Mouse (Mus musculus) thymus, postnatal 25 days (tissue): ENCODE results near the gene Zg16.
"Not testable (repeated sequence)": the region's sequence is repeated elsewhere in the genome, so short reads cannot be mapped to it uniquely, and the experiment has no call there.

Experiments used
- DNase-seq: peaks from one replicate; pipeline ENCODE4 v3.0.0; 2022

The Zg16 gene

DNA sequence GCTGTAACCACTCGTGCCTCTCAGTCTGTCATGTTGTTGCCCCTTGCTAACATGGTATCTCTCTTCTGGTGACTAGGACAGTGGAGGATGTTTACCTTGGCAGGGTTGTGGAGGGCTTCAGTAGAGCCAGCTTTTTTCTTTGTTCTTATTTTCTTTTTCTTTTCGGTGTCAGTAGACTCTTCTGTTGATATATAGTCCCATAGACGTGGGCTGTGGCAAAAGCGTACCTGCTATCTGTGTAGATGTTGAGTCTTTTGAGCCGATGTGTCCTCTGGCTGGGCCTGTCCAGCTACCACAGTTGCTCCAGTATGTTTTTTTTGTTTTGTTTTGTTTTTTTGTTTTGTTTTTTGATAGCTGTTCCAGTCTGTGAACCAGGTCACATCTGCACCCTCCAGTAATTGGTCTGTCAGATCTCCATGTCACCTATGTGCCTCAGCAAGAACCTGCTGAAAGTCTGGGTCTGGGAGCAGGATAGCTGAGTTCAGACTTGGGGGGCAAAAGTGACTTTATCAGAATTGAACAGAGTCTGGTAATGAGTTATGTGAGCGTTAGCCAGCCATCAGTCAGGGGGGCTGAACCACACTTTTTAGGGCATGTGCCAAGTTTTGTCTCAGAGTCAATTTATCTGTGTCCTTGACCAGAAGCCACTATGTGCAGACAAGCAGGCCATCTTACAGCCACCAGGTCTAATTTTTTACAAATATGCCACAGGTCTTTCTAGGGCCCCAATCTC, at the start of gene Zg16:
Zg16 (minus strand) TSS at position 51 of the 733 bp plus-strand sequence.
- DNase-seq = not testable (repeated sequence)

DNA sequence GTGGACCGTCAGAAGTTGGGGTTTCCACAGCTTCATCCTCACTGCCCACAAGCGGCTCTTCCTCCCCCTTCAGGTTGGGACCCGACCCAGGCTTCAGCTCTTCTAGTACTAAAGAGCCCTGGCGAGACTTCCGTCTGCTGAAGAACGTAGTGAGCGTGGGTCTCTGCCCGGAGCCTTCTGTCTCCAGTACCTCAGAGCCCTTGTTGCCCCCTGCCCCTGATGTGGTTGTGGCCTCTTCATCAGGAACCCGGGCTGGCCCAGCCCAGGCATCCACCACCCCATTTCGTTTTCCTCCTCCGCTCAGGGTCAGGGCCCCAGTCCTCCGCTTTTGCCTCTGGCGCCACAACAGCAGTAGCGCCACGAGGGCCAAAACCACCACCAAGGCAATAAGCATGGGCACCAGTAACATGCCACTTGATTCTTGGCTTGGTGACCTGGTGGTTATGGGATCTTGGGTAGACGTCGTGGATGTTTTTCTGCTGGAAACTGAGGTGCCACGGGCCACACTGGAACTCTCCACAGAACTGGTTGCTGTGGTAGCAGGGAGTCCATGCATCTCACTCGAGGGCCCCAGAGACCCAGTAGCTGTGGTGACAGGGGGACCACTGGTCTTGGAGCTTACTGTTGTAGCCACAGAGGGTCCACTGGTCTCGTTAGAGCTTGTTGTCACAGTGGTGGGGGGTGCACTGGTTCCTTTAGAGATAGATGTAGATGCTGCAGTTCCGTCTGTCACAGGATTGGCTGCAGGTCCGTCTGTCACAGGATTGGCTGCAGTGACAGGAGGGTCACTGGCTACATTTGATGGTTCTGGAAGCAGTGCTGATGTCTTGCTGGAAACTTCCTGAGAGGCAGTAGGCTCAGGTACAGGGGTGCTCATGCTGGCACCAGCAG, 49.3 kb upstream of the Zg16 start:
- peak; percentile 50 for DNase-seq

DNA sequence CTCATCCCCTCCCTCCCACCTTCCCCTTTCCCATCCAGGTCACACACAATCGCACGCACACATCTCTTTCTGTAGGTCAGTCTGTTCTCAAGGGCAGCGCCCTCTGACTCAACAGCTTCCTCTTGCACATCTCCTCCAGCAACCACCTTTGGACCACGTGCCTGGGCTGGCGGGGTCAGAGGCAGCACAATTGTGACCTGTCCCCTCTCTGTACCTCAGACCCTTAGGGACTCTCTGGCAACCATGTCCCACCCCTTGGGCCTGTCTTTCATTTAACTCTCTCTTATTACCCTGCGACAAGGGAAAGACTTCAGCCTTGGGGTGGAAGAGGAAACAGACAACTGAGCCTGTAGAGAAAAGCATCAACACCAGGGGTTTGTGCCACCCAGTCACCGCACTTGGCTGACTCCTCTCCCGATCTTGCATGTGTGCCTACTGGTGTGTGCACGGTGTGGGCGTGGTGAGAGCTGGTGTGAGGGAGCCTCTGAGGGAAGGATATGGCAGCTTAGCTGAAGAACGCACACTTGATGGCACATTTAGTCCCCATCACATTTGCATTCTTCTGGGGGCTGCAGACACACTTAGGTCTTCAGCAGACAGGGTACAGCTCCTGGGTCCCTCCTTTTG, 47.8 kb upstream of the Zg16 start:
- DNase-seq = peak; percentile 53

- no peak for DNase-seq
These were observed 46.0 kb upstream of the Zg16 start for GRCm38 (mm10) chr7:127133125-127133524.

- DNase-seq = peak; percentile 54
These were observed 42.5 kb upstream of the Zg16 start for GRCm38 (mm10) chr7:127129638-127130037.

DNA sequence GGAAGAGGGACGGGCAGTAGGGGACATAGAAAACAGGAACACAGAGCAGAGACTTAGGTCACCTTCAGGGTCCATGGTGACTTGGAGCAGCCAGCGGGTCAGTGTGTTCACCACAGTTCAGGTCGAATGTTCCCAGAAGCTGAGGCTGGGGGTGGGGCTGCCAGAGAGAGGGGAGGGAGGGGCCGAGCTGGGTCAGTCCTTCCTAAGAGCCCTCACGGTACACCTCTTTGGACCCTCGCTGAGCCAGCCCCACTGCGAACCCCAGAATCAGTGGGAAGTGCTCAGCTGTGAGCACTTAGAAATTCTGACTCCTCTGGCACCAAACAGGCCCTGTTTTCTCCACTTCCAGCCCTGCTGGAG, 34.8 kb upstream of the Zg16 start, which contains the start of gene Qprt:
Qprt (minus strand) TSS at position 316 of the 360 bp plus-strand sequence.
- no peak for DNase-seq

DNA sequence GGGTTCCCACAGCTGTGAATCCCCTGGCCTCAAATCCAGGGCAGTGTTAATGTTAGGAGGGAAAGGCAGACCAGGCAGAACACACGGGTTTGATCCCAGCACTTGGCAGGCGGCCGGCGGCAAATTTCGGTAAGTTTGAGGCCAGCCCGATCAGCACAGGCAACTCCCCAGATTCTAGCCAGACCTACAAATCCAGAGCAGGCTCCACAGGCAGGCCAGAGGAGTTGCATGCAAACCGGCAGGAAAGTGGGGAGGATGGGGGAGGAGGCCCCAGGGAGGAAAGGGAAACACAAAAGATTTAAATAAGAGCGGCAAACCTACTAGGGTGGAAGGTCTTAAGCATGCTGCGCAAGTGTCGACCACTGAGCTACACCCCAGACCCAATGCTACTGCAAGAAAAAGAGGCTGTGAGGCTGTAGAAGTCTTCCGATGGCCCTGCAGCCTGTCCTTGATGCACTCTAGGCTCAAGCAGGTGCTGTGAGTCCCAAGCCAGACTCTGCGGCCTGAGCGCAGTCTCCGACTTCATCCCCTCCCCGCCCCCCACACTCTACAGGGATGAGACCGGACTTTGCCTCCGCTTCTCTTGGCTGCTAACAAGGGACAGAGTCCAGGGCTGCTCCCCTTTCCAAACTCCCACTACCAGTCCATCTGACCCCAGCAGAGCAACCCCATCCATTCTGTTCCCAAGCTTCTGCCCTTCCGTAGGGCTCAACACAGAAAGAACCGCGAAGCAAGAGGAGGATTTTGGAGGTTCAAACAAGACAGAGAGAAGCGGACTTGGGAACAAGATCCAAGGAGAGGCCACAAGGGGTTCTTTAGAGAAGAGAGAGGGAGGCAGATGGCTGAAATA, 34.2 kb upstream of the Zg16 start:
- no peak for DNase-seq

- no peak for DNase-seq
These were observed 31.7 kb upstream of the Zg16 start for GRCm38 (mm10) chr7:127118671-127119445.

- DNase-seq = no peak
These were observed 30.8 kb upstream of the Zg16 start for GRCm38 (mm10) chr7:127117948-127118347.

GRCm38 (mm10) chr7:127116331-127116935, 29.3 kb upstream of the Zg16 start:
- no peak for DNase-seq

DNA sequence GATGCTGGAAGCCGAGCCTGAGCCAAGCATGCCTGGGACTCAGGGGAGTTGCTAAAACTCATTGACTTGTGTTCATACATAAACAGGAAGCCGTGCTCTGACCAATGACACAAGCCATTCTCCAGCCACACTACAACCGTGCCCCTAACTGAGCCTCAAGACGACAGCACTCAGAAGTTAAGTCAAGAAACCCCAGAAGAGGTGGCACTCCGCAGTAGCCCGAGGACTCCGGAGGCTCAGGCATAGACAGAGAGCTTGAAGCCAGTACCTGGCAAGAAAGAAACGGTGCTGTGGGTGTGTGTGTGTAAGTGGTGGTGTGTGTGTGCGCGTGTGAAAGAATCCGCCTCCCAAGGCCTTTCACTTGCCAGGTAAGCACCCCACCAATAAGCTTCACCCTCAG, 27.8 kb upstream of the Zg16 start:
- no peak for DNase-seq

DNA sequence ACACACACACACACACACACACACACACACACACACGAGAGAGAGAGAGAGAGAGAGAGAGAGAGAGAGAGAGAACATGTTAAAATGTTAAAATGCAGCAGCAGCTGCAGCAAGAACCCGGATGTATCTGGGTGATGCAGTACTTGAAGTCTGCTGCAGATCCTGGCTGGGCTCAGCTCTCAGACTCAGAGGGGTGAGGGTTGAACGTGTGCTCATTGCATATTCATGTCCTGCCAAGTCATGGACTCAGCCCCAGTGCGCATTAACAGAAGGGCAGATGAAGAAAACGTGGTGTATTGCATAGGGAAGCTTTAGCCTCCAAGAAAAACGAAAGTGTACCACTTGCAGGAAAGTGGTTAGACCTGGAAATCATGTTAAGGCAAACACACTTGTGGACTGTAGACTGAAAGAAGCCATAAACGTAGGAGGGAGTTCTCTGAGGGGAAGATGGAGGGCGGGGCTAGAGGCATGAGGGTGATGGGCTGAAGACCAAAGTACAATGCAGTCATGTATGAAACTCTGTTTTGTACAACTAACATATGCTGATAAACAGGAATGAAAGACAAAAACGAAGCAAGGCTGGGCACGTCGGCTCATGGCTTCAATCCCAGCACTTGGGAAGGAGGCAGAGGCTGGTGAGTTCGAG, 26.6 kb upstream of the Zg16 start:
- peak; percentile 50 for DNase-seq

- peak; percentile 44 for DNase-seq
These were observed 25.9 kb upstream of the Zg16 start for GRCm38 (mm10) chr7:127112921-127113597.

DNA sequence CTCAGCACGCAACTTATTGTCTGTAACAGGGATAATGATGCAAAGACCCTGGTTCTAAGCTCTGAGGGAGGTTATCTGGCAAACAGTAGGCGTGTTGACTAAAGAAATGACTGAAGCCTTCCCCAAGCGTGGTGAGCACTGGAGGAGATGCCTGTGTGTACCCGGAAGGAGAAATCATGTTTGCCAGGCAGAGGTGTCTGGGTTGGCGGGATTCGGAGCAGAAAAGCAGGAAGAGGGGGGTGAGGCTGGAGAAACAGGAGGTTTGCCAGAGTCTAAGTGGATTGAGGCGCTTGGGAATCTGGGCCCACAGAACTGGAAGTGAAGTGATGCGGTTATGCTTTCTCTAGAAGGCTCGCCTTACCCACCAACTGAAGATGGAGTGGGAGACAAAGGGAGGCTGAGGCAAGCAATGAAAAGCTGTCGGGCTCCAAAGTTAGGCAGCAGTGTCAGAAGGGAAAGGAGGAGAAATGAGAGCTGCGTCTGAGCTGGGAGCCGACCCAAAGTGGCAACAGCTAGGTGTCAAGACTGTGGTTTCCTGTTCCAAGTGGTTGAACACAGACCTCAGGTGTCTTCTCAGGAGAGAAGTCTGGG, 25.2 kb upstream of the Zg16 start:
- no peak for DNase-seq

DNA sequence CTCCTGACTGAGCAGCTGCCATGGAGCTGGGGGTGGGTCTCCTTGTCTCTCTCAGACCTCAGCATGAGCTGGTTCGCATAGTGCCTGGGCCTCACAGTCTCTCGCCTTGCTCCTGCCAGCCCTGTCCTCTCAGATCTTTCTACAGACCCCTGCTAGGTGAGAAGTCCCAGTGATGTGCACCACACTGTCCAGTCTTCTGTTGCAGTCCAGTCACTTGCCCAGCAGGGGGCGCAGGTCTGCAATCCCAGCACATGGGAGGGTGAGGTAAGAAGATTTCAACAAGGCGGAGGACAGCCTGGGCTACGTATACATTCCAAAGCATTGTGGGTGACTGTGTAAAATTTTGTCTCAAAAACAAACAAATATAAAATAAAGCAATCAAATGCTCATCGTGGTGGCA, 24.3 kb upstream of the Zg16 start:
- peak; percentile 85 for DNase-seq

DNA sequence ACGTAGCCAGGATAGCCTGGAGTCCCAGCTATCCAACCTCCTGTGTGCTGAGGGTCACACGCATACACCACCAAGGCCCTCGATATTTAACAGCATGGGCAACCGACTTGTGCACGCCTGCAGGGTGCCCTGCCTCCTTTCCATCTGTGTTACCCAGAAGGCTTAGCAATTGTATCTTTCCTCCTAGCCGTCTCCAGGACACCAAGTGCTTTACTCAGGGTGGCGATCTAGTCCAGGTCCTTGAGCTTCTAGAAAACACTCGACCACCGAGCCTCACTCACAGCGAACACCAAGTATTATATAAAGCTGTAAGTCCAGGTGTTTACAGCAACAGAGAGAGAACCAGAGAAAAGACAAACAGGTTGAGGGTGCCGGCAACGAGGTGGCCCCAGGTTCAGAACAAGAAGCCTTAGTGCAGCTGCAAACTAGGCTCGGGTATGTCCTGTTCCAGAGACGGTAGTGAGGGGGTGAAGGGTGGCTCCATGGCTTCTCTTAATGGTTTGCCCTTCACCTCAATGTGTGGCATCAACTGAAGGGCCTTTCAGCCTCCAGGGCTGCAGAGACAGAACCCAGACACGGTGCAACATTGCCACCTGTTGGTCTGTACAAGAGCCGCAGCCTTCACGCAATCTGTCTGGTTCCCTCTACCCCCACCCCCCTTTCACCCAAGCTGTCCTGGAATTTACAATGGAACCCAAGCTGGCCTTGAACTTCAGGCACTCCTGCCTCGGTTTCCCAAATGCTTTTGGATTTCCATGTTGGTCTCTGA, 23.3 kb upstream of the Zg16 start:
- peak; percentile 84 for DNase-seq

- no peak for DNase-seq
These were observed 18.4 kb upstream of the Zg16 start for GRCm38 (mm10) chr7:127105551-127105950.

DNA sequence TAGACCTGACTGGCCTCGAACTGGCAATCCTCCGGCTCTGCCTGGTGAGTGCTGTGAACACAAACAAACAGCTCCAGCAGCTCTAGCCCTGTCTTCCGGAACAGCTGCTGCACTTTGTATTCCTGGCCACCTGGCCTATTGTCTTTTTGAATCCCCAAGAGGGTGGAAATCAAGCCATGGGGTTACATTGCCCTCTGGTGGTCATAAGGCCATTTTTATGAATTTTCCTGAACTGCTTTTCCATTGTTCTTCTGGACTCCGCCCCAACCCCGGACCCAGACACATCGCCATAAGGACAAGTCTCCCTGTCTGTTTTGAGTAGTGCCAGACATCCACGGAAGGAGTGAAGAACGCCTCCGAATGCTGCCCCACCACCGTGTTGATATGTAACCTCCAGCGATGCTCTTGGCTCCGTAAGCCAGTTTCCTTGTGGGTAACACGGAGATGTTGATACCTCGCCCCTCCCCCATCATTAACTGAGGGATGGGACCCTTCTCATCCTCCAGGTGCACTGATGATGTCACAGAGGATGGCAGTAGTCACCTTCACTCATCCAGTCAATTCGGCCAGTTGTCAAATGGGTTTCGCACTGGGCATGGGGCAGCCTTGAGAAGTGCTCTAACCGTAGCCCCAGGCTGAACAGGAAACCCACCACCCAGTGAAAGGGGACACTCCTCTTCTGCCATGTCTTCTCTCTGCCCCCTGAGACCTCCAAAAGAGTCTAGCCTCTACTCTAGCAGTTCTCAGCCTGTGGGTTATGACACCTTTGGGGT, 17.6 kb upstream of the Zg16 start:
- DNase-seq = peak; percentile 87
